Mouse (Mus musculus): ENCODE results near the gene Gm20388.
A peak's percentile ranks its signal among the peaks of the same experiment; 100 is the strongest.

Gene Gm20388

GRCm38 (mm10) chr8:120234866-120235265 lies 324.2 kb downstream of the Gm20388 start:
- DNase-seq: no peak

GRCm38 (mm10) chr8:120243222-120243621 lies 332.6 kb downstream of the Gm20388 start:
- DNase-seq: no peak

GRCm38 (mm10) chr8:120243916-120244451 lies 333.3 kb downstream of the Gm20388 start:
- DNase-seq: no peak

- no peak for DNase-seq
Observed at GRCm38 (mm10) chr8:120244553-120244952, 333.9 kb downstream of the Gm20388 start.

DNA sequence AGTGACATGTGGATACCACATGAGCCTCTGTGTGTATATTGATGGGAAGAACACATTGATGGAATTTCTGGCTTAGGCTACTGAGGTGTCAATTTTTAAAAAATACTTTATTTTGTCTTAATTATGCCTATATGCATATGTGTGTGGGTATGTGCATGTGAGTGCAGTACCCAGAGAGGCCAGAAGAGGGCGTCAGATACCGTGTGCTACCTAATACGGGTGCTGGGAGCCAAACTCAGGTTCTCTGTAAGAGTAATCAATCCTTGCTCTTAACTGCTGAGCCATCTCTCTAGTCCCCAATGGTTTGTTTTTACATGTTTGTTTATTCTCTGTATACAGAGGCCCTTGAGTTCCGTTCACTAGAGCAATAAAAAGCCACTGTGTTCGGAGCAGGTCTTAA lies 337.0 kb downstream of the Gm20388 start:
- no peak for DNase-seq

- DNase-seq: peak in 1 of 2 experiments; percentile 72
Observed at GRCm38 (mm10) chr8:120248031-120248430, 337.4 kb downstream of the Gm20388 start.

- no peak for DNase-seq
Observed at GRCm38 (mm10) chr8:120248451-120248850, 337.8 kb downstream of the Gm20388 start.

GRCm38 (mm10) chr8:120249800-120250336 lies 339.2 kb downstream of the Gm20388 start:
- no peak for DNase-seq

GRCm38 (mm10) chr8:120250750-120251410 lies 340.2 kb downstream of the Gm20388 start:
- no peak for DNase-seq

GRCm38 (mm10) chr8:120251411-120252035 lies 340.9 kb downstream of the Gm20388 start:
- DNase-seq: peak; percentile 59 to 86

GRCm38 (mm10) chr8:120253626-120254025 lies 343.0 kb downstream of the Gm20388 start:
- no peak for DNase-seq

DNA sequence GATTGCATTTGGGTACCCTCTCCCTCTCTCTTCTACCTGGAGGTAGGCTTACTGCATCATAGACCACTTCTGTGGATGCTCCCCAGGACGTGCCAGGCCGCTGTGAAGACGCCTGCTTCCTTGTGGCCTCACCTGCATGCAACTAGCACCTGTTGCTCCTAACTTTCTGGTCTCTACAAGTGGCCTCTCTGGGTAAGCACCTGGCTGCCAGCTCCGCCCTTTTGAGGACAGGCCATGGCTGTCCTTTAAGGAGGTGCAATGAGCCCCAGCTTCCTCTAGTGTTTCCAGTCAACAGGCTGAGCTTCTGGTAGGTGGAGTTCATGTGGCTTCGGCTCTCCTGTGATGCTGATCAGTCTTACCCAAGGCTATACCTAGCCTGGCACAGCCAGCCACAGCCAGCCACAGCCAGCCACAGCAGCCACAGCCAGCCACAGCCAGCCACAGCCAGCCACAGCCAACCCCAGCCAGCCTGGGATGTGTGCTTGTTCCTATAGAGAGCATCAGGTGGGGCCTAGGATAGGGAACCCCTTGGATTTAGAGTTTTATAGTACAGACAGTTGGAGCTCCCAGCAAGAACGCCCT lies 344.9 kb downstream of the Gm20388 start:
- peak in 1 of 2 experiments; percentile 52 for DNase-seq

DNA sequence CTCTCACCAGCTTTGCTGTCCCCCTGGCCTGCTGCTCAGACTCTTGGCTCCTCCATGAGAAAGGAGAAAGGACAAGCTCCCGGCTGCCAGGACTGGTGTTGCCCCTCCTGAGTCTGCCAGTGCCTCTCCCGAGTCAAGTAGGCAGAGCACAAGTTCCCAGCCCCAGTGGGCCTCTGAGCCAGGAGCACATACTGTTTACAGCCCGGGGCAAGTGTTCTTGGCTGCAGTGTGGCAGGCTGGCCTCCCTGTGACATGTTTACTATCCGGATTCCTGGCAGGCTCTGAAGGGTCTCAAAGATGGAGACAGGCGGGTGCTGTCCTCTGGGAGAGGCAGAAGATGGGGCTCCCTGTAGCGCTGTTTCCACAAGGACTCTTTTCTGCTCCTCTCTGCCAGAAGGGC lies 346.3 kb downstream of the Gm20388 start:
- peak; percentile 46 to 84 for DNase-seq

DNA sequence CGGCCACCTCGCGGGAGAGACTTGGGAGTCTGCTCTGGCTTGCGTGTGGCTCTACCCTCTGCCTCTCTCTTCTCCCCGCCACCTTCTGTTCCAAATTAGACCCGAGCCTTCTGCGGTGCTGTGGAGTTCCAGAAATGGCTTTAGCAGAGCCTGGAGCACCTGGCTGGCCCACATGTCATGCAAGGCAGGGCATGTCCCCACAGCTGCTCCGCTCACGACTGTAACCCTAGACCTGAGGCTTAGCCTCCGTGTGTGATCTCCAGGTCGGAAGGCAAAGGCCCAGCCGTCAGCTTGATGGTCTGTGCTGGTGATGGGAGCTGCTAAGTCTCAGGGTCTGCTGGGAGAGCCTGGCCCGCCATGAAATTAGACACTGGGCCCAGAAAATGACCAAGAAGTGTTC lies 348.6 kb downstream of the Gm20388 start:
- no peak for DNase-seq

DNA sequence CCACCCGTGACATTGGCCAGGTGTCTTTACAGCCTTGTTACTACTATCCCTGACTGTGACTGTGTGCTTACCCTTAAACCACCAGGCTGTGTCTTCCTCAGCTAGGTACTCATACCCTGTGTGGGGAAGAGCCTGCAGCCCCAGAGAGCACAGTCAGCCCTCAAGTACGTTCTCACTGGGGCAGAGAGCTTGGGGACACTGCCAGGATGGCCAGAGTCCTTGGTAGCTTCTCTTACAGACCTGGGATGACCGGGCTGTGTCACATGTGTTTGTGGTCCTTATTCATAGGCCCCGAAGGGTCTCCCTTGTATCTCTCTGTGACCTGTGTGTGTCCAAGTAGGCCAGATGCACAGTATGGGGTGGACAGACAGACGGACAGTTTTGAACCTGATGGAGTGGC lies 350.0 kb downstream of the Gm20388 start:
- no peak for DNase-seq

DNA sequence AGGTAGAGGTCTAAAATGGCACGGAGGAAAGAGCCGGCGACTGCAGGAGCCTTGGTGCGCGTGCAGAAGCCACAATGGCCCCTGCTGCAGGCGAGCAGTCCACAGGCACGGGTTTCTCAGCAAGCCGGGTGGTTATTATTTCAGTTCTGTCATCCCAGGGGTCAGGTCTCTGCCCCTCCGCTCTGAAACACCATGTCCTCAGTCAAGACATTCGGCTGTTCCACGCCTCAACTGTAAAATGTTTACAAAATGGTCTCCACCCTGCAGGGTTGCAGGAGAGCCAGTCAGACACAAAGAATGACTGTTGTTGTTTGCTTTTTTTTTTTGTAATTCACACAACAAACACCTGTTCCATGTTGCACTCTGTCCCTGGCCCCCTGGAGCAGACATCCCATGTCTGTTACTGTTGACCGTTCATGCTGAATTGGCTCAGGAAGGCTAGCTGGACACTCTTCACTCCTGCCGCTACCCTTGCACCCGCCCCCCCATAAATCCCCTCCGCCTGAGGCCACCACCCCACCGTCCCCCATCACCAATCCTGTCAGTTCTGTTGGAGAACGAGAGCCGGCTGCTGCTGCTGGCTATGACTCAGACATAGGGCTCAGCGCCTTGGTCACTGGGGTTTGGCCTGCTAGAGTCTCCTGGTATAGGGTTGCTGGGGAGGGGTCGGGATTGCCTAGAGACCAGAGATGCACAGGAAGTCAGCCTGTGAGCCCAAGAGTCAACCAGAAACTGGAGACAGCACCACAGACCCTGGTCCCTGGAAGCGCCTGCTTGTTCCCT lies 350.9 kb downstream of the Gm20388 start:
- DNase-seq: peak in 1 of 2 experiments; percentile 70

- DNase-seq: no peak
Observed at GRCm38 (mm10) chr8:120263879-120264278, 353.2 kb downstream of the Gm20388 start.

DNA sequence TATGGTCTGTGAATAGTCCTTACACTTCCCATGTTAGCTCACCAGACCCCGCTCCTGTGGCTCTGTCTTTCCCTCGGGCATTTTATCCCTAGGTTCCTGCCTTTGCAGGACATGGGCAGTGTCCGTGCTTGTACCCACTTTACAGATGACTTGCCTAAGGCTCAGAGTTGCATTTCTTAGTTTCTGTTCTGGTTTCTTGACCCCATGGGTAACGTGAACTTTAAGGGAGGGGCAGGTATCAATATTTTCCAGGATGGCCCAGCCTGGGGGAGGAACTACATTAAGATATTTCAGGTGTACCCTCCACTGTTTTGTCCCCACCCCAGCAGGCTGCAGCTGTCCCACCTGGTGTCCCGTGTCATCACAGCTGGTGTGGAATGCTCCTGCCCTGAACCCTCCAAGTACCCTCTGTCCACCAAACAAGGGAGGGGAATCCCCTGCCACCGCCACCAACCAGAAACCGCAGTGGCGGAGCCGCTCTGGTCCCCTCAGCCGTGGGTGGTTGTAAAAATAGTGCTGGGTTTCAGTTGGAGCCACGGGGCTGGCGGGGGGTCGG lies 353.8 kb downstream of the Gm20388 start:
- DNase-seq: no peak

- DNase-seq: peak; percentile 83 to 94
Observed at GRCm38 (mm10) chr8:120264944-120265453, 354.4 kb downstream of the Gm20388 start.

DNA sequence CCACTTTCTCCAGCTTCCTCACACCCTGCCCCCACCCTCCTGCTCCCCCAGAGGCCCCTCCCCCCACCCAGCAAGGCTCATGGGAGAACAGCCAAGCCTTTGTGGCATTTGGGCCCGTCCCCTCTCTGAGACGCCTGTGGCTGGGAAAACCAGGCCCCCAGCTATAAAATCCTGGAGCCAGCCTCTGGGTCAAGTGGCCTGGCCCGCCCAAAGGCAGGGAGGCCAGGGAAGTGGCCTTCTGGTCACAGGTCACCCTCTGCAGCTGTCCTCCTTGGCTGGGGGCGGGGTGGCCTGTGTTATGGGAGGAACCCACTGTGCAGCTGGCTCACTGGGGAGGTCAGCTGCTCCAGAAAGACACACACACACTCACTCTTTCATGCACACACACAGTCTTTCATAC lies 354.8 kb downstream of the Gm20388 start:
- DNase-seq: peak; percentile 83 to 94

DNA sequence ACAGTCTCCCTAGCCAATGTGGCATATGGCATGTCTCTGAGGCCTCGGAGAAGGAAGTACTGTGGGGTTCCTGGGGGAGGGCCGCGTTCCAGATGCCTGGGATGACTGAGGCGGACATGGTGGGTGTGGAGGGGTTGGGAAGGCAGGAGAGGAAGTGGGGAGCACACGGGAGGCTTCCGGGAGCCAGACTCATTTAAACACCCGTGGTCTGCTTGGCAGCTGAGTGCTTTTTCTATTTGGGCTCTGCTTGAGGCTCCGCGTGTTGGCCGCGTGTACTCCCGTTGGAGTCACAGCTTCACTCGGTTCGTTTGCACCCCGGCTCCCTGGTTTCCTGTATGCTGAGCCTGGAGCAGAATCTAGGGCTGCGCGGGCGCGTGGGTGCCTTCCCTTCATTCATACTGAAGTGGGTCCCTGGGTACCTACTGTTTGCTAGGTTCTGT lies 357.9 kb downstream of the Gm20388 start:
- no peak for DNase-seq

- DNase-seq: peak in 1 of 2 experiments; percentile 55
Observed at GRCm38 (mm10) chr8:120270449-120270848, 359.8 kb downstream of the Gm20388 start.
